Mouse (Mus musculus) embryonic fibroblast, embryonic 13.5 days (primary cell): ENCODE results near the gene Fndc9. TPM values are rescaled to one million over a fixed set of nuclear protein-coding genes. Genes with fewer than 3 reads are reported as not detected.

Experiments
- H3K27ac ChIP-seq: 2 replicates; pipeline ENCODE4 v1.5.1; 2012; ENCODE audit warnings: low read length, control low read depth, inconsistent platforms; ENCODE audit not compliant: insufficient read depth
- H3K4me1 ChIP-seq: 2 replicates; pipeline ENCODE4 v1.6.1; 2011; ENCODE audit warnings: low read length; ENCODE audit not compliant: control insufficient read depth, insufficient read depth
- H3K4me3 ChIP-seq: 2 replicates; pipeline ENCODE4 v1.5.1; 2011; ENCODE audit warnings: mild to moderate bottlenecking, control low read depth, low read length; ENCODE audit not compliant: insufficient read depth
- CTCF ChIP-seq: IDR thresholded peaks from 2 replicates; pipeline ENCODE4 v1.5.1; 2011; ENCODE audit warnings: mild to moderate bottlenecking, control low read depth, low read length, moderate library complexity, borderline replicate concordance; ENCODE audit not compliant: insufficient read depth
- POLR2A ChIP-seq: IDR thresholded peaks from 2 replicates; pipeline ENCODE4 v1.6.1; 2011; ENCODE audit warnings: low read depth, mild to moderate bottlenecking, control low read depth, low read length, moderate library complexity
- polyA plus RNA-seq: library from polyadenylated mRNA; stranded (reverse); fragments of >200 nt; gene quantifications from 2 replicates; pipeline ENCODE4 v1.2.4, GENCODE M21; 2011; ENCODE audit warnings: low read depth; ENCODE audit not compliant: missing spikeins, insufficient read length

The Fndc9 gene
- polyA plus RNA-seq, 1 experiment: not detected

GRCm38 (mm10) chr11:46213844-46214243 lies 21.5 kb upstream of the Fndc9 start:
- TF ChIP-seq CTCF (no peak), POLR2A (peak; percentile 8; the same call in 1 of the 2 replicates)
- peak overlapping the region; percentile 98 for H3K27ac ChIP-seq
- peaks cover 15% of the 10 kb centered on the region for H3K4me1 ChIP-seq
- H3K4me3 ChIP-seq: no peak overlapping the region

GRCm38 (mm10) chr11:46214368-46215230 lies 20.7 kb upstream of the Fndc9 start:
- H3K27ac ChIP-seq: peak overlapping the region; percentile 98
- TF ChIP-seq POLR2A (no peak; the same call in 1 of the 2 replicates), CTCF (no peak)
- H3K4me3 ChIP-seq: no peak overlapping the region
- H3K4me1 ChIP-seq: peaks cover 15% of the 10 kb centered on the region

GRCm38 (mm10) chr11:46215354-46215753 lies 20.0 kb upstream of the Fndc9 start:
- TF ChIP-seq CTCF: peak; percentile 95; the same call in 1 of the 2 replicates
- no peak; the same call in 1 of the 2 replicates for TF ChIP-seq POLR2A
- Histone ChIP-seq H3K4me3 (no peak overlapping the region), H3K27ac (peak overlapping the region; percentile 98), H3K4me1 (peaks cover 9% of the 10 kb centered on the region)

GRCm38 (mm10) chr11:46216669-46217068 lies 18.7 kb upstream of the Fndc9 start:
- Histone ChIP-seq H3K4me1 (peaks cover 9% of the 10 kb centered on the region), H3K4me3 (no peak overlapping the region), H3K27ac (no peak overlapping the region)
- TF ChIP-seq CTCF (no peak), POLR2A (no peak)

GRCm38 (mm10) chr11:46217686-46218085 lies 17.6 kb upstream of the Fndc9 start:
- peaks cover 9% of the 10 kb centered on the region for H3K4me1 ChIP-seq
- TF ChIP-seq CTCF (no peak), POLR2A (no peak)
- H3K27ac ChIP-seq: no peak overlapping the region
- H3K4me3 ChIP-seq: no peak overlapping the region

- Histone ChIP-seq H3K4me3 (no peak overlapping the region), H3K27ac (no peak overlapping the region), H3K4me1 (peaks cover 4% of the 10 kb centered on the region; the same call in 1 of the 2 replicates)
- TF ChIP-seq POLR2A: no peak
- no peak for TF ChIP-seq CTCF
Observed at GRCm38 (mm10) chr11:46218584-46218983, 16.7 kb upstream of the Fndc9 start.

DNA sequence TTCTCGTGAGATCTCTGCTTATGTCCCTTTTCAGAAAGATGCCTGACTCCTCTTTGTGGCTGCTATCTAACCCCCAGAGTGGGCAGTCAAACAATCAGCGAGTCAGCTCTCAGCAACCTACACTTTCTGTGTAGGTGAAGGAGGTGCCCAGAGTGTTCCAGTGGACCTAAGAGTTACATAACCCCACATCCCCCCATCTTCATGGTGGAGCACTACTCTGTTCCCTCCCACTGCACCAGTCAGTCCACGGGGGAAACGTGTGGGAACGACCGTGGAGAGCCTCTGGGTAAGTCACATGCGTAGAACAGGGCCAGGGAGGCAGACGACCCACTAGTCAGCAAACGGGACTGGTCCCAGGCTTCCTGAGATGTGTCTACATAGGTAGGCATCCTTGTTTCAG lies 16.0 kb upstream of the Fndc9 start:
- no peak overlapping the region for H3K4me3 ChIP-seq
- peaks cover 4% of the 10 kb centered on the region; the same call in 1 of the 2 replicates for H3K4me1 ChIP-seq
- no peak overlapping the region for H3K27ac ChIP-seq
- no peak for TF ChIP-seq POLR2A
- no peak for TF ChIP-seq CTCF

- no peak for TF ChIP-seq POLR2A
- TF ChIP-seq CTCF: no peak
- Histone ChIP-seq H3K4me1 (peaks cover 4% of the 10 kb centered on the region; the same call in 1 of the 2 replicates), H3K27ac (no peak overlapping the region), H3K4me3 (no peak overlapping the region)
Observed at GRCm38 (mm10) chr11:46220211-46220610, 15.1 kb upstream of the Fndc9 start.

DNA sequence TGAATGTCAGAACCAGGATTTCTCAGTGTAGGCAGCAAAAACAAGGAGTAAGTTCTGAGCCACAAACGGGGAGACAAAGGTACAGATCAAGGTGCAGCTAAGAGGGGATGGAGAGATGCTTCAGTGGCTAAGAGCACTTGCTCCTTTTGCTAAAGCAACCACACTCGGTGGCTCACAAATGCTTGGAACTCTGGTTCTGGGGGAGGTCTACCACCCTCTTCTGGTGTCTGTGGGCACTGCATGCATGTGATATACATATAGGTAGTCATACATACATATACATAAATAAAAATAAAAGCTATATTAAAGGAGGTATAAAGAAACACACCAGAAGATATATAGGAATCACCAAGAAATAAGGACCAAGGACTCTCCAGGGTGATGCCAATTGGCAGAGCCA lies 11.8 kb upstream of the Fndc9 start:
- TF ChIP-seq CTCF: no peak
- no peak for TF ChIP-seq POLR2A
- H3K4me1 ChIP-seq: peaks cover 7% of the 10 kb centered on the region
- H3K4me3 ChIP-seq: no peak overlapping the region
- H3K27ac ChIP-seq: no peak overlapping the region

- Histone ChIP-seq H3K27ac (peak overlapping the region; percentile 48; the same call in 1 of the 2 replicates), H3K4me1 (peaks cover 7% of the 10 kb centered on the region), H3K4me3 (no peak overlapping the region)
- TF ChIP-seq POLR2A (no peak), CTCF (no peak)
Observed at GRCm38 (mm10) chr11:46225345-46225744, 10.0 kb upstream of the Fndc9 start.
